Mouse (Mus musculus) urinary bladder, postnatal 14 days (tissue): ENCODE measurements around the gene Shisa7.
A peak's percentile ranks its signal among the peaks of the same experiment; 100 is the strongest.
"Not testable (repeated sequence)": the region's sequence is repeated elsewhere in the genome, so short reads cannot be mapped to it uniquely, and the experiment has no call there.

Experiments used
- DNase-seq: peaks from one replicate; pipeline ENCODE4 v3.0.0; 2021; ENCODE audit warnings: low spot score

Gene Shisa7

DNA sequence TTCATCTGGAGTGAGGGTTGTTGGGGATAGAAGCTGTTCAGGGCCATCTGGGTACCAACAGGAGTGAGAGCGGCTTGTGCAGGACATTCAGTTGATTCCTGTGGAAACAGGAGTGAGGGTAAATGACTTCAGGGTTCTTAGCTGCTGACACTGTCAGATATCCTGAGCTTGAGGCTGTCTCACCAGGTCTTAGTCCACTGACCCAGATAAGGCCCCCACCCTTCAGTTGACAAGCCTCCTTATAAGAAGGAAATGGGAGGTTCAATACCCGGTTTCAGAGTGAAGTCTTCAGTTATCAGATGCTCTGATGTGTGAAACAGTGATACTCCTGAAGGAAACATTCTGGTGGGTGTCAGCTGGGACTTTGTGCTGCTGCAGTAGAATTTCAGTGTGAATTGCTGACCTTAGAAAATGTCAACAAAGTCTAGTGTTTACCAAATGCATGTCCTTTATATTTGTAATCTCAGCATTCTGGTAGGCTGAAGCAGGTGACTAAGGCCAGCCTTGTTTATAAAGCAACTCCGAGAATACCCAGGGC is 49.8 kb downstream of the Shisa7 start:
- no peak for DNase-seq

DNA sequence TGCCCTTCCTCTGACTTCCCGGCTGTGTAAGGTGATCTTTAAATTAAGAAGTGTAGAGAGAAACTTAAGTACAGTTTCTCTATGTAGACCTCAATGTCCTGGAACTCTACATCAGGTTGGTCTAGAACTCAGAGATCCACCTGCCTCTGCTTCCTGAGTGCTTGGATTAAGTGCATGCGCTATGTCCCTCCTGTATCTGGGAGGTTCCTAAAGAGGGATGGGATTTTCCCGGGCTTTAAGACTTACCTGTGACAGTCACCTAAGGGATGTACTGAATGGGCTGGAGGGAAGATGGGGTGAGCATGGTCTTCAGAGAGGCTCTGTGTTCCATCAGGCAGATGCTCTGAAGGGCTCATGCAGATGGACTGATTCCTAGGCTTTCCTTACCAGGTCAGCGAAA is 50.8 kb downstream of the Shisa7 start:
- no peak for DNase-seq

DNA sequence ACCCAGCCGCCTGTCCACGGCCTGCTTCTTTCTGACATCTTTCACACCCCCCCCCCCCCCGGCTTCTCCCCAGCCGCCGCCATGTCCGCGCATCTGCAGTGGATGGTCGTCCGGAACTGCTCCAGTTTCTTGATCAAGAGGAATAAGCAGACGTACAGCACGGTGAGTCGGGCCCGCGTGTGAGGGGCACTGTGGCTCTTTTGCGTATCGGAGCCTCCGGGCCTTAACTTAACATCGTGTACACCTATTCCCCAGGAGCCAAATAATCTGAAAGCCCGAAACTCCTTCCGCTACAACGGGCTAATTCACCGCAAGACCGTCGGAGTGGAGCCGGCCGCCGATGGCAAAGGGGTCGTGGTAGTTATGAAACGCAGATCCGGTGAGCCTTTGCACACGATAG is 51.2 kb downstream of the Shisa7 start:
- not testable (repeated sequence) for DNase-seq

DNA sequence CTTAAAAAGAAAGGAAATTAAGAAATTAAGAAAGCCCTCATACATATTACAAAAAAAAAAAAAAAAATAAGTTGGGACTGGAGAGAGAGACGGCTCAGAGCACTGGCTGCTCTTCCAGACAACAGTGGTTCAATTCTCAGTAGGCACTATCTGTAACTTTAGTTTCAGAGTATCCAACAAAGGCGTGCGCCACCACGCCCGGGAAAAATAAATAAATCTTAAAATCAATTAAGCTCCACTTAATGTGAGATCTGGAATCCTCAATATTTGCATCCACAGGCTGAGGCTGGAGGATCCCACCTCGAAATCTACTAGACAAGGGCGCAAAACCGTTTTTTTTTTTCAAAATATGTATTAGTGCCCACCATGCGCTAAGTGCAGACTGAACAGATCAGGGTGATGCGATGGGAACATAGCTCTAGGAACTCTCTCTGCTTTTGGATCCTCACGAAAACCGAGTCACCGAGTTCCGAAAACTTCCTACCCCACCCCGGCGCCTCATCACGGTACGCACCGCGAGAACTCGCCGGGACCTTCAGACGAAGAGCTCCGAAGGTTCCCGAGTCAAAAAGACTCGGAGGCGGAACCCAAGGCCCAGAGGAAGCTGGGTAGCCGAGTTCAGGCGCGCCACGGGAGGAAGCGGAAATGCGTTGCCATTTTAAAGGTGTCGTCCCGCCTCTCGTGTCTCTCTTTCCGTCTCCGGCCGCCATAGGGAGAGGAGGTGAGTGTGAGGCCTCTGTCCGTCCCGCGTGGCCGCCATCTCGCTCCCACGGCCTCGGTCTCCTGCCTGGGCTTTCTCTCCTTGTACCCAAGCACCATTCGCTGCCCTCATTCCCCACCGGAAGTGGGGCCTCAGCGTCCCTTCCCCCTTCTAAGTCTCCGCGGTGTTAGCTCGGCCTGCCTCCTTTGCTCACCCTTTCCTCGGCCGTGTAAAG is 52.0 kb downstream of the Shisa7 start, which contains the start of gene Rpl28:
Rpl28 (plus strand) TSS at position 597 of the 935 bp plus-strand sequence.
- DNase-seq: peak; percentile 97

DNA sequence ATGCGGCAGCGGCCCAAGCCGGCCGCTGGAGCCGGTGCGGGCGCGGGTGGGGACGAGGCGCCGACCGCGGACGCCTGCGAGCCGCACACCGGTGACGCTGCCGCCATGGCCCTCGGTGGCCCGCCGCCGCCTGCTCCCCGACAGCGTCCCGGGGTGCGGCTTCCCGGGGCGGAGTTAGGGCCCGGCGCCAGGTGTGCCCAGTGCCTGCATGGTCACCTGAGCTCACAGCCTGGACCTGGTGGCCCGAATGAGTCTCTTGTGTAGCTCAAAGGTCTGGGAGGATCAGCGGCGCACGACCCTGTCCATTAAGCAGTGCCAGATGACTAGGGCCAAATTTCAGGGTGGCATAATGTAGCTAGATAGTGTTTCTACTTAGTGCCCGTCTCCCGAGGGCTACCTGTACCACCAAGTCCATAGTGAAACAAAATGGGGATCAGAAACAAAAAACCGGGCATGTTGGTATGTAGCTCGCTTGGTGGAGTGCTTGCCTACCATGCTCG is 55.0 kb downstream of the Shisa7 start, which contains the start of gene Tmem238:
Tmem238 (minus strand) TSS at position 221 of the 500 bp plus-strand sequence.
- DNase-seq: peak; percentile 82

DNA sequence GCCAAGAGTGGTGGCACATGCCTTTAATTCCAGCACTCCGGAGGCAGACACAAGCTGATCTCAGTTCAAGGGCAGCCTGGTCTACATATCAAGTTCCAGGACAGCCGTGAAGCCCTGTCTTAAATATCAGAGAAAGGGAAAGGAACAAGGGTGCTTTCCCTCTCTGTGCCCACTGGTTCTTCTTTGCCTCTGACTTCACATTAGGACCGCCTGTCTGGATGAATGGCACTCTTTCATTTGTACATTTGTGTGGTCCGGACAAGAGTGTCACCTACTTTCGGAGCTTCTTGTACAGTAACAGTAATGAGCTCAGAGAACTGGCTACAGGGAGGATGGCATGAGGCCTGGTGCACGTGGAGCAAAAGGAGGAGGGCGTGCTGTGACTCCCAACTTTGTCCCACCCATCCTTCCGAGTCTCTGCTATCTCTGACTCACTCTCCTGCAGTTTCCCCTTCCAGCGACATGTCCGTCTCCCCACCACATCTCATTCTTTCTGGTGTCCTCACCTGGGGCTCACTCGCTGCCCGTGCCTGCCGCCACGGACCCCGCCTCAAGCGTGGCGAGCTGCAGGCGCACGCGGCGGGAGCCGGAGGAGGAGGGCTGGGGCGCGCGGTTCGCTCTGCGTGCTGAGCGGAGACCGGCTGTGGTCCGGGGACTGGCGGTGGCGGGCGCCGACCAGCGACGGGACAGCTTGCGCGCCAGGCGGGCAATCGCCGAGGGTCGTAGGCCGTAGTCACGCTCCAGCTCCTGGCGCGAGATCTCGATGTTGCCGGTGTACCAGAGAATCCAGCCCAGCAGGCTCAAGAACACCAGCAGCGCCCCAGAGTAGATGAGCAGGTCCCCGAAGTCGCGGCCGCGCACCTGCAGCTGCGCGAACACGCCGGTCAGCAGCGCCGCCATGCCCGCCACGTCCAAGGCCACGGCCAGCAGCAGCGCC is 55.7 kb downstream of the Shisa7 start:
- peak; percentile 56 for DNase-seq

DNA sequence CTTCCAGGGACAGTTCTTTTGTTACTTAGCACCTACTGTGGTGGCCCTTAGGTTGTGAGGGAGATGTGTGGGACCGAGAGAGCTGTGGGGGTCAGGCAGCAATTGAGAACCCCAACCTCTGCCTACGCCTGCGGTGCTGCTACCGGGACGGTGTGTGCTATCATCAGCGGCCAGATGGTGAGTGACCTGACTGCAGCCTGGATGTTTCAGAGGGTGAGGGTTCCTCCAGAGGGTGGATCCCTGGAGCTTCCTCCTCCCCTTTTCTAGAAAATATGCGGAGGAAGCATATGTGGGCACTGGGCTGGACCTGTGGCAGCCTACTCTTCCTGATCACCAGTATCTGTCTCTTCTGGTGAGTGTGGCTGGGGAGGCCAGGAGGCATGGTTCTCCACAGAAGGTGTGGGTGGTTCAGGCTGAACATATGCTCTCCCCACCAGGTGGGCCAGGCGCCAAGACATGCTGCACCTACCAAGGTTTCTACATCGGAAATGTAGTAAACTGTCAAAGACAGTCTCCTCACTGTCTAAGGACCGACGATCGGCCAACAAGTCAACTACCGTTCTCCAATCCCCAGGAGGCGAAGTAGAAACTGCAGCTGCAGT is 60.7 kb downstream of the Shisa7 start:
- no peak for DNase-seq

DNA sequence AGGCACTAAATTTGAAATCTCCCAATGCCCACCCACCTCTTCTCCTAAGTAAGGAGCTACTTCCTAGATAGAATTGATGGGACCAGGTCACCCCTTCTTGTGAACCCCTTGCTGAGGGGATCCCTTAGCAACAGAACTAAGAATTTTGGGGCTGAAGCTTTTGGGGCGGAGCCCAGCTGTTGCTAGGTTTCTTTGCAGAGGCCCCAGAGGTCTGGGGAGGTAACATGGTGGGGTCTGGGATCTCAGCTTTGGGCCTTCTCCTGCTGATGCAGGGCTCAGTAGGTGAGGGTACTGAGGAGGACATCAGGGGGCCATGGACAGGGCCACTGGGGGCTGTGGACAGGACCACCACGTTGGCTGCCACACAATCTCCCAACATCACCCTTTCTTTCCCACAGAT is 61.7 kb downstream of the Shisa7 start, which contains the start of the genes Il11 and Tmem190:
Il11 (minus strand) TSS at position 101 of the 400 bp plus-strand sequence.
Tmem190 (plus strand) TSS at position 179 of the 400 bp plus-strand sequence.
- DNase-seq: no peak

DNA sequence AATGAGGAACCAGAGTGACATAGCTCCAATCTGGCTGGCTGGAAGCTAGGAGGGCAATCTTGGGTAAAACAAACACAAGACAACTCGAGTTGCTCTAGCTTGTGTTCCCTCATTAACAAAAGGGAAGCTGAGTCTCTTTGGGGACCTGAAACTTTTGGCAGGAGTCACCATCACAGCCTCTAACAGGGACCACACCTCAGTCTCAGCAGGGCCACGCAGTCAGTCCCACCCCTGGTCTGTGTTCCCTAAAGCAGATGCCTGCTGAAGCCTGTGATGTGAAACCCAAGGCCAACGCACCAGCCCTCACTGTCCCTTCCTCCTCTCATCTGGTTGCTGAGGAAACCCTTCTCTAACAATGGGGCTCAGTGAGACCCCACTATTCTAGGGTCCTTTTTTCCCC is 62.4 kb downstream of the Shisa7 start:
- DNase-seq: no peak

DNA sequence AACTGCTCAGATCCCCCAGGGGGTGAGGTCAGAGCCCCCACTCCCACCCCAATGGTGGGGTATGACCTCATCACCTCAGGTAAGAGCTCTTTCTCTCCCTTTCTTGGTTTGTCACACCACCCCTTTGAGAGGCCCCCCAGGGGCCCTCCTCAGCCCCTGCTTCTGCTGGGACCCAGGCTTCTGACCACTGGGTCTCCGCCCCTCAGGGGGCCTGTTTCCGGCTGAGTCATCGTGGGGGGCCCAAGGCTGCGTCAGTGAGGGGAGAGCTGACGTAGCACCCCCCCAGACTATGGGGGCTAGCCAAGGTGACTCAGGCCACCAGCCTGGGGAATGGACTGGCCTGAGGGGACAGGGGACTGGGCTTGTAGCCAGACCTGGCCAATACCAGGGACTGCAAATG is 64.6 kb downstream of the Shisa7 start:
- DNase-seq: no peak

DNA sequence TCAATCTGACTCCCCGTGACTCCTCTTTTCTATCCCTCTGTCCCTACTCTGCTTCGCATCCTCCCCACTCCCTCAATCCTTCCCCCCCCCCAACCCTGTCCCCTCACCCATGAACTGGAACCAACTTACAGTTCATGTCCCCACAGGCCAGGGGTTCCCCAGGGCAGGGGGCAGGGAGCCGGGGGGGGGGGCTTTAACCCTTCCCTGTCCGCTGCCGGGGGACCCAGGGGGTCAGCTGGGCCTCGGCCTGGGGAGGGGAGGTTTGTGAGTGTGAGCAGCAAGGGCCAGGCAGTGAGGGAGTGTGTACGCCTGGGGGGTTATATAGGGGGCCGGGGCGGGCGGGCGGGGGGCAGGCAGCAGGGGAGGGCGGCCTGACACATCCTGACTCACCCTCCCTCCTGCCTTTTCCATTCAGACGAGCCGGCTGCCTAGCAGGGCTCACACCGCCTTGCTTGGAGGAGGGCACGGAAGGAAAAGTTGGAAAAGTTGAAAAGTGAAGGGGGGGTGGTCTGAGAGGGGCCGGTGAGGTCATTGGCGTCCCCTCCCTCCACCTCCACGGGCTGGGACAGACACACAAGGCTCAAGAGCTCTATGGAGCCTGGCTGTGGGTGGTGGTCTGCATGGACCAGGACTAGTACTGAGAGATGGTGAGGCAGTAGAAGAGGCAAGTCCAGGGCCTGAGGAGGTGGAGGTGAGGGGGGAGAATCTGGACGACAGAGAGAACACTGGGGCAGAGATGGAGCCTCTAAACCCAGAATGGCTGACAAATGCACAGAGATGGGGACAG is 66.5 kb downstream of the Shisa7 start:
- no peak for DNase-seq

DNA sequence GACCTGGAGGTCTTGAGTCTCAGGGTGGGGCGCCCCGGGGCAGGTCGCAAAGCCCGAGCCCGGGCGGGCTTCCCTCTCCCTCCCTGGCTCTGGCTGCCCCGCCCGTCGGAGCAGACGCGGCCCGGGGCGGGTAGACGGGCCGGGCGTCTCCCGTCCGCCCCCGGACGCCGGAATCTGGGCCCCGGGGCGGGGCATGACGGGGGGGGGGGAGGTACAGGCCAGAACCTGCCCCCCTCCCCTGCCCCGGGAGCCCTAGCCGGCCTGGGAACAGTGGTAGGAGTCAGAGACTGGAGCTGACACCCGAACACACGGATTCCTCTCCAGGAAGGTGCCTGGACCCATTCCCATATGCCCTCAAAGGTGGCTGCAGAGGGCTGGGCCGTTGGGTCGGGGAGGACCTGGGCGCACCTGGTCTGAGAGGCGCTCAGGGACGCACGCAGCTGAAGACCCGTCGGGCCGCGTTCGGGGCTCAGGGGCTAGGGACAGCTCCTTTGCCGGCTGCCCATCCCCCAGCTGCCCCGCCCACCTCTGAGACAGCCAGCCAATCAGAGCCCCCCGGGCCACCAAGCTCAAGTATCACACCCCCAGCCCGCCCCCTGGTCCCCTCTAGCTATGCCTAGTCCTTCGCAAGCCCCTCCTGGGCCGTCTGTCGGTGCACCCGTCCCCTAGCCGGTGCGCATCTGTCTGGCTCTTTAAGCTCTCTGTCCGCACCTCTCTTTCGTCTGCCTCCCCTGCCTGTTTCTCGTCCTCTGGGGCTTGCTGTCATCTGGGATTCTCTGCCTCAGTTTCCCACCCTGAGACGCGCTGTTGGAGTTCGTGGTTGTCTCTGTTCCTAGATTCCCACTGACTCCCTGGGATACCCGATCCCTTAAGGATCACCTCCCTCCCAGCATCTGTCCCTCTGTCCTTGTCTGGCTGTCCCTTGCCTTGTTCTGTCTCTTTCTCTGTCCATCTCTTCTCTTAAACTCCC is 67.3 kb downstream of the Shisa7 start:
- DNase-seq: peak; percentile 70

DNA sequence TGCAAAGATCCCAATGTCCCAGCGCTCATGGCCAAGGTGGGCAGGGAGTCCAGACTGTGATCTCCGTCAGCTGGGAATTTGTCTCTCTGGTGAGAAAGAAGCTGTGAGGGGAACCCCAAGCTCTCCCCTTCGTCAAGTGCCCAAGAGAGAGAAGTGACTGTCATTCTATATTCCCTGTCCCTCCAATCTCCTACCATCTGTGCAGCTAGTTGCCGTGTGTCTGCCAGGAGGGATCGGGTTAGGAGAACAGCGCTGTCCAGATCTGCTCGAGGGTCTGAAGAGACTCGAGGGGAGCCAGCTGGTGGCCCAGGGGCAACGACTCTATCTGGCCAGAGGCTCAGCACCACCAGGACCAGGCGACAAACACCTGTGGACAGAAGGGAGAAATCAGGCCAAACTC is 68.4 kb downstream of the Shisa7 start:
- no peak for DNase-seq
